Mouse (Mus musculus) gastrocnemius, adult 18-20 months (tissue): Measurements from ENCODE around the gene Col18a1. TPM values are rescaled to one million over a fixed set of nuclear protein-coding genes. Genes with fewer than 3 reads are reported as not detected.

Source experiments
- DNase-seq: peaks from one replicate; pipeline ENCODE4 v3.0.0; 2021; ENCODE audit warnings: low spot score
- total RNA-seq, 2 experiments: library from RNA; stranded (reverse); gene quantifications; 2 replicates each; pipeline ENCODE4 v1.2.3; 2021

The Col18a1 gene
- total RNA-seq, 2 experiments from 2014 or later, result 5.2 to 6.6 TPM

GRCm38 (mm10) chr10:77187427-77187826 lies 21.1 kb upstream of the Col18a1 start:
- DNase-seq, result no peak

- DNase-seq, result no peak
Observed at GRCm38 (mm10) chr10:77182804-77183331, 16.5 kb upstream of the Col18a1 start.

- no peak for DNase-seq
Observed at GRCm38 (mm10) chr10:77180110-77180509, 13.8 kb upstream of the Col18a1 start.

- DNase-seq, result no peak
Observed at GRCm38 (mm10) chr10:77178691-77179090, 12.3 kb upstream of the Col18a1 start.

- no peak for DNase-seq
Observed at GRCm38 (mm10) chr10:77170400-77170799, 4.1 kb upstream of the Col18a1 start.

GRCm38 (mm10) chr10:77165318-77165945 lies 916 bp downstream of the Col18a1 start:
- DNase-seq, result no peak

GRCm38 (mm10) chr10:77164437-77165052 lies 1.8 kb downstream of the Col18a1 start:
- DNase-seq, result no peak

- no peak for DNase-seq
Observed at GRCm38 (mm10) chr10:77164041-77164436, 2.3 kb downstream of the Col18a1 start.

GRCm38 (mm10) chr10:77163392-77163977 lies 2.9 kb downstream of the Col18a1 start:
- DNase-seq, result no peak

GRCm38 (mm10) chr10:77159573-77159972 lies 6.8 kb downstream of the Col18a1 start:
- no peak for DNase-seq

GRCm38 (mm10) chr10:77158948-77159347 lies 7.4 kb downstream of the Col18a1 start:
- DNase-seq, result no peak

- no peak for DNase-seq
Observed at GRCm38 (mm10) chr10:77157245-77158019, 8.9 kb downstream of the Col18a1 start.

GRCm38 (mm10) chr10:77152178-77152621 lies 14.1 kb downstream of the Col18a1 start:
- DNase-seq, result no peak

GRCm38 (mm10) chr10:77151551-77152002 lies 14.8 kb downstream of the Col18a1 start:
- DNase-seq, result no peak

- DNase-seq, result no peak
Observed at GRCm38 (mm10) chr10:77150947-77151521, 15.3 kb downstream of the Col18a1 start.

GRCm38 (mm10) chr10:77150016-77150415 lies 16.3 kb downstream of the Col18a1 start:
- DNase-seq, result no peak

GRCm38 (mm10) chr10:77147545-77147944 lies 18.8 kb downstream of the Col18a1 start:
- DNase-seq, result no peak

- DNase-seq, result no peak
Observed at GRCm38 (mm10) chr10:77146901-77147463, 19.4 kb downstream of the Col18a1 start.

- DNase-seq, result no peak
Observed at GRCm38 (mm10) chr10:77145946-77146345, 20.4 kb downstream of the Col18a1 start.

- DNase-seq, result no peak
Observed at GRCm38 (mm10) chr10:77144372-77144771, 22.0 kb downstream of the Col18a1 start.

GRCm38 (mm10) chr10:77142328-77142727 lies 24.0 kb downstream of the Col18a1 start:
- no peak for DNase-seq
